Mouse (Mus musculus): Measurements from ENCODE around the gene Crabp2.
A peak's percentile ranks its signal among the peaks of the same experiment; 100 is the strongest.

The Crabp2 gene

DNA sequence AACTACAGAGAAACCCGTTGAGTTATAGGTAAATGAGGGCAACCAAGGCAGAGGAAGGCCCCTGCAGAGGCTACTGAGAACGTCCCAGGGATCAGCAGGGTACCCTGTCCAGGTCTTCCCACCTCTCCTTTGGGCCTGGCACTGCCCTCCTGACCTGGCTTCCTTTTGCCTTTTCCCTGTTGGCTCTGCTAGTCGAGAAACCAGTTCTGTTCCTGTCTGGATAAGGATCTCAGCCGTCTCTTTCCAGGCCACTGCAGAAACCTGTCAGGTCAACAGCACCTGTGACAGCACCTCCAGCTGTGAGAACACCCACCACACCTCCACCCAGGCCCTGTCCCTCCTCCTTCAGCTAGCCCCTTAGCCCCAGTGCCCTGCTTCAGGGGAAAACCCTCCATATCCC, 10.0 kb downstream of the Crabp2 start:
- DNase-seq (ENCODE audit: low spot score in 2 of 2): no peak

DNA sequence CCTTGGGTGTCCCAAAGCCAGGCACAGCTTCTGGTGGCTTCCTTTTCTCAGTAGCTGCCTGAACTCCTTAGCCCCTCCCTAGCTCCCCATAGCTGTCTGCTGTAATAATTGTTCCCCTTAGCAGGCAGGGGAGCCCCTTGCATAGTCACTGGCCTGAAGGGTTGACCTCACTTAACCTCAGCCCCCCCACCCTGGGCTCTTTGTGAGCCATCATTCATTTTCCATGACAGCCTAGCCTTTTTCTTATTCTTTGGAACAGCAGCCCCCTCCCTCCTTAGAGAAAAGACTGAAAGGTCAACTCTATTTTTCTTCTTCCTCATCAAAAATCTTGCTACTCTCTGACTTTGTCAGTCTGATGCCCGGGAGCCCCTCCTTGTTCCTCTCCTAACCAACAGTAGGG, 10.5 kb downstream of the Crabp2 start:
- no peak for DNase-seq (ENCODE audit: low spot score in 2 of 2)

DNA sequence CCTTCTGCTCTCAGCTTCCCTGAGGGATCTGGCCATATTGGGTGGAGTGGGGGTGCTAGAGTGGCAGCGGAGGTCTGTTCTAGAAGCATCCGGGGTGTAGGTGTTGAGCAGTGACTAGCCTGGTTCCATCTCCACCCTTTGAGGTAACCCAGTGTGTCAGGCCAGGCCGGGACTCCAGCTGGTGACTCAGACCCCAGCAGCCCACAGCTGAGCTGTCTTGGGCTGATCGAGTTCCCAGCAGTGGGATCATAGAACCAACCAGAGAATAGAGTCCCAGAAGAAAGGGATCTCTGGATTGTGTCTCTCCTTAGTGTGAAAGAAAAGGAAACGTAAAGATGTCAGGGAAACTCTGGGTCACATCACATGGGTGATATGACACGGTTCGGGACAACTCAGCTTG, 10.9 kb downstream of the Crabp2 start:
- DNase-seq (ENCODE audit: low spot score in 2 of 2): no peak

- no peak for DNase-seq (ENCODE audit: low spot score in 2 of 2)
Observed at GRCm38 (mm10) chr3:87960191-87960585, 11.7 kb downstream of the Crabp2 start.

- DNase-seq (ENCODE audit: low spot score in 2 of 2): peak; percentile 63 to 86
Observed at GRCm38 (mm10) chr3:87960586-87961191, 12.2 kb downstream of the Crabp2 start.

- peak in 1 of 2 experiments; percentile 50 for DNase-seq (ENCODE audit: low spot score in 2 of 2)
Observed at GRCm38 (mm10) chr3:87970184-87970938, 21.9 kb downstream of the Crabp2 start.

GRCm38 (mm10) chr3:87970939-87971488, 22.5 kb downstream of the Crabp2 start, which contains the start of gene Nes:
Gene Nes (plus strand): TSS chr3:87971078.
- DNase-seq (ENCODE audit: low spot score in 2 of 2): peak in 1 of 2 experiments; percentile 53

GRCm38 (mm10) chr3:87971489-87972202, 23.2 kb downstream of the Crabp2 start:
- DNase-seq (ENCODE audit: low spot score in 2 of 2): no peak

DNA sequence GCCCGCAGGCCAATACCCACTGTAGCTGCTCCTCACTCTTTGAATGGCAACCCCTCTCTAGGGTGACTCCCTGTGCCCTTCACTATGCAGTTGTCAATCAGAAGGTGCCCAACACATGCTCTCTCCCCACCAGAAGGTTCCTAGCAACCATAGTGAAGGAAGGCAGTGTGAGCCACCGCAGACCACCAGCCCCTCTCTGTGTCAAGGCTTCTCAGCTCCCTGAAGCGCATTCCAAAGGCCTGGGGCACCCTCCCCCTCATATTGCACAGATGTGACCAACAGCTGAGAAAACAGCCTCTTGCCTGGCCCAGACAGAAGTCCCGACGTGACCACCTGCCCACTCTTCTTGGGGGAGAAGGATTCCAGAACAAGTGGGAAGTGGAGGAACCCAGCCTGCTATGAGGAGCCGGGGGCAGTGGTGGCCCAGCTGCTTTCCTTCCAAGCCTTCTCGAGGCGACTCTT, 23.8 kb downstream of the Crabp2 start:
- no peak for DNase-seq (ENCODE audit: low spot score in 2 of 2)

- no peak for DNase-seq (ENCODE audit: low spot score in 2 of 2)
Observed at GRCm38 (mm10) chr3:87972776-87973175, 24.3 kb downstream of the Crabp2 start.

GRCm38 (mm10) chr3:87973593-87974380, 25.3 kb downstream of the Crabp2 start:
- no peak for DNase-seq (ENCODE audit: low spot score in 2 of 2)

DNA sequence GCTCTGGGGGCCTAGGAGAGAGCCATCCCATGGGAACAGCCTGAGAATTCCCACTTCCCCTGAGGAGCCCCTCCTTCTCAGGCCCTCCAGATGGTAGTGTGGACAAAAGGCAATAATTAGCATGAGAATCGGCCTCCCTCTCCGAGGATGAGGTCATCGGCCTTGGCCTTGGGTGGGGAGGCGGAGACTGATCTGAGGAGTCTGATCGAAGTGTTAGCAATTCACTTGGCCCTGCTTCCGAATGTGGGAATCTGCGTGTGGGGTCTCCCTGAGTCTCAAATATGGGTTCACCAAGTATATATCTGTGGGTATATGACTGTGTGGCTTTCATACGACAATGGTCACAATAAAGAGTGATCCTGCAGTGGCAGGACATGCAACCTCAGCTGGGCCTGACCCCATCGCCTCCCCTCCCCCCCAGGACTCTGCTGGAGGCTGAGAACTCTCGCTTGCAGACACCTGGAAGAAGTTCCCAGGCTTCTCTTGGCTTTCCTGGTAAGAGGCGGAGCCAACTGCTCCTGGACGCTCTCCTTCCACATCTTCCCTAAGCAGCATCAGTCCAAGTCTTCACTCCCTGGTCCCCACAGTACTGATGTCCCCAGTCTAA, 26.0 kb downstream of the Crabp2 start:
- no peak for DNase-seq (ENCODE audit: low spot score in 2 of 2)

DNA sequence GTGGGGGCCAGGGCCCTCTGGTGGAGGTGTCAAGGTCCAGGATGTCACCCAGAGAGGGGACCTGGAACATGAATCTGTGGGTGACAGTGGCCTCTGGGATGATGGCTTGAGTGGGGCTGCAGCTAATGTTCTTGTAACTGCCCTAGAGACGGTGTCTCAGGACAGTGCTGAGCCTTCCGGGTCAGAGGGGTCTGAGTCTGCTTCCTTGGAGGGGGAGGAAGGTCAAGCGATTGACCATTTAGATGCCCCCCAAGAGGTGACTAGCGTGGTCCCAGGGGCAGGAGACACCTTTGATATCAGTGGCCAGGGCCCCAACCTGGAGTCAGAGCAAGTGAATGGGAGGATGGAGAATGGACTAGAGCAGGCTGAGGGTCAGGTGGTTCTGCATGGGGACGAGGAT, 31.0 kb downstream of the Crabp2 start:
- no peak for DNase-seq (ENCODE audit: low spot score in 2 of 2)

DNA sequence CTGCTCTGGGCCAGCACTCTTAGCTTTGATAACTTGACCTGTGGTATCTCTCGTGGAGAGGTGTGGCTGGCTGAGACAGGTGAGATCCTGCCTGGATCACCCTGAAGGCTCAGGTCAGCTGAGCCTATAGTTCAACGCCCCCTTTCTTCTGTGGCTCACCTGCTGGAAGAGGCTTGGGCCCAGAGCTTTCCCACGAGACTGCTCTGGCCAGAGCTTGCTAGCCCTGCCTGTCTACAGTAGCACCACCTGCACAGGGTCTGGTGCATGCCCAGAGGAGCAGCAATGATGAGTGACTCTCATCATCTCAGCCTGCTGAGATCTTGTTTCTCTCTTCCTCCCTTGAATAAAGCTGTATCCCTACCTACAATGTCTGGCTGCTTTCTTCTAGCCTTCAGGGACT, 31.6 kb downstream of the Crabp2 start:
- DNase-seq (ENCODE audit: low spot score in 2 of 2): no peak

GRCm38 (mm10) chr3:87980728-87981127, 32.3 kb downstream of the Crabp2 start:
- DNase-seq (ENCODE audit: low spot score in 2 of 2): no peak

- no peak for DNase-seq (ENCODE audit: low spot score in 2 of 2)
Observed at GRCm38 (mm10) chr3:87981214-87981760, 32.8 kb downstream of the Crabp2 start.

GRCm38 (mm10) chr3:87981894-87982835, 33.7 kb downstream of the Crabp2 start:
- no peak for DNase-seq (ENCODE audit: low spot score in 2 of 2)

DNA sequence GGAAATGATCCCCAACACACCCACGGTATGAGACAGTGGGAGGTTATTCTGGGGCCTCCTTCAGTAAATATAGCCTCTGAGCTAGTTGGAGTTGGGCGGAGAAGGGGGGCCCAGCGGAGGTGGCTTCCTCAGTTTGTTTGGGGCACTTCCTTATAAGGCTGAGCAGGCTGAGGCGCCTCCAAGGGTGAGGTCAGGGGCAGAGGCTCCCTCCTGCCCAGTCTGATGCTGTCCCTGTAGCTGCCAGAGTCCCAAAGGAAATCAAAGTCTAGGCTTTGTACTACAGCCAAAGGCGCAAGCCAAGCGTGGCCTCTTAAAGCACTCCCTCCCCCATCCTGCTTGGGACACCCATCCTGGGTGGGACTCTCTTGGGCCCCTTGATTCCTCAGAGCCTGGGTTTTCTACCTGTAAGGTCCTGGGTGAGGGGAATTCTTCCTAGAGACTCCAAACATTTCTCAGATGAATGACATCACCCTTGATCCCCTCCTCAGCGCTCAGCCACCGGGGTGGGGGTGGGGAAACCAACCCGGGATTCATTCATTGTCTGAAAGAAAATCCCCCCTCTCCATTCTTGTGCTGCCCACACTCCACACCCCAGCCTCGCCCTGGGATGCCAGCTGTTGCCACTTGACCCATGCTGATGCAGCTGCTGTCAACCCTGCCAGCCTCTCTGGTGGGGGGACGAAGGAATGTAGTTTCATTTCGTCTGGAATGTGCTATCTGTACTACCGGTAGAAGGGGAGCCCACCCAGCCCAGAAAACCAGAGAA, 34.6 kb downstream of the Crabp2 start:
- no peak for DNase-seq (ENCODE audit: low spot score in 2 of 2)

DNA sequence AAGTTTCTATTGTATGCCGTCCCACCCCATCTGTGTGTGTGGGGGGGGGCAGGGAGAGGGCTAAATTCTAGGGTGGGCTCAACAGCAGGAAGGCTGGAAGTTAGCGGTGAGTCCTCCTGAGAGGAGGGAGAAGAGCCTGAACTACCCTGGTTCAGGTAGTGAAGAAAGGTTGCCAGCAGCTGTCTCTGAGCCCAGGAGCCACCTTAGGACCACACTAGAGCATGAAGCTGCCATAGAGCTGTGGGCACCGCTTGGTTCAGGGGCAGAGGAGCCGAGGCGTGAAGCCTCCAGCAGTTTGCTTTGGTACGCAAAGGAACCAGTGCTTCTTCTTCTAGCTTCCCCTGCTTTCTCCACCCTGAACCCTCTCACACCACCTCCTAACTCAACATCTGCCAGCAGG, 35.2 kb downstream of the Crabp2 start:
- no peak for DNase-seq (ENCODE audit: low spot score in 2 of 2)
